Mouse (Mus musculus) fibroblast of lung, adult 2 months (primary cell): Measurements from ENCODE around the gene Arid1a.
"Not testable (repeated sequence)": the region's sequence is repeated elsewhere in the genome, so short reads cannot be mapped to it uniquely, and the experiment has no call there.

Source experiments
- DNase-seq: peaks from one replicate; pipeline ENCODE4 v3.0.0-alpha.2; 2011; ENCODE audit warnings: low read depth

Arid1a gene

GRCm38 (mm10) chr4:133651986-133652385 lies 104.6 kb downstream of the Arid1a start:
- no peak for DNase-seq

GRCm38 (mm10) chr4:133651445-133651844 lies 105.1 kb downstream of the Arid1a start:
- no peak for DNase-seq

- DNase-seq: no peak
Observed at GRCm38 (mm10) chr4:133649989-133650699, 106.4 kb downstream of the Arid1a start, which contains the start of gene Zdhhc18. TSS of gene Zdhhc18 (minus strand) at chr4:133650154.

- DNase-seq: not testable (repeated sequence)
Observed at GRCm38 (mm10) chr4:133649464-133649863, 107.1 kb downstream of the Arid1a start.

- DNase-seq: no peak
Observed at GRCm38 (mm10) chr4:133645680-133646079, 110.9 kb downstream of the Arid1a start.

GRCm38 (mm10) chr4:133645195-133645594 lies 111.4 kb downstream of the Arid1a start:
- no peak for DNase-seq

GRCm38 (mm10) chr4:133634043-133634410 lies 122.5 kb downstream of the Arid1a start:
- no peak for DNase-seq

GRCm38 (mm10) chr4:133633332-133634042 lies 123.1 kb downstream of the Arid1a start:
- no peak for DNase-seq

- DNase-seq: no peak
Observed at GRCm38 (mm10) chr4:133632483-133633327, 123.9 kb downstream of the Arid1a start.

GRCm38 (mm10) chr4:133631769-133632411 lies 124.7 kb downstream of the Arid1a start:
- DNase-seq: no peak

GRCm38 (mm10) chr4:133631071-133631768 lies 125.3 kb downstream of the Arid1a start:
- DNase-seq: no peak

GRCm38 (mm10) chr4:133630326-133630920 lies 126.1 kb downstream of the Arid1a start:
- no peak for DNase-seq

- DNase-seq: no peak
Observed at GRCm38 (mm10) chr4:133629191-133629590, 127.4 kb downstream of the Arid1a start.
